Mouse (Mus musculus) embryonic facial prominence, embryonic 12.5 days (tissue): Measurements from ENCODE around the gene Ablim1. TPM values are rescaled to one million over a fixed set of nuclear protein-coding genes. Genes with fewer than 3 reads are reported as not detected.

Source experiments
- ATAC-seq: fragments of 200-750 bp; cut with Nextera tagmentation; 2 replicates; pipeline ENCODE4 v1.8.0; 2017; ENCODE audit not compliant: insufficient number of reproducible peaks, insufficient read depth, low FRiP score, low TSS enrichment
- H3K27ac ChIP-seq: fragments of 300-500 bp; sonication (generic); 2 replicates; pipeline ENCODE4 v1.5.1; 2016; ENCODE audit warnings: mild to moderate bottlenecking
- H3K27me3 ChIP-seq: fragments of 300-500 bp; sonication (generic); 2 replicates; pipeline ENCODE4 v1.6.1; 2016; ENCODE audit warnings: mild to moderate bottlenecking, moderate library complexity
- H3K36me3 ChIP-seq: fragments of 300-500 bp; sonication (generic); 2 replicates; pipeline ENCODE4 v1.6.1; 2016; ENCODE audit warnings: mild to moderate bottlenecking
- H3K4me1 ChIP-seq: fragments of 300-500 bp; sonication (generic); 2 replicates; pipeline ENCODE4 v1.6.1; 2016
- H3K4me2 ChIP-seq: fragments of 300-500 bp; sonication (generic); replicated peaks from 2 replicates; pipeline ENCODE4 v1.6.1; 2016; ENCODE audit warnings: mild to moderate bottlenecking, moderate library complexity
- H3K4me3 ChIP-seq: fragments of 300-500 bp; sonication (generic); 2 replicates; pipeline ENCODE4 v1.5.1; 2016; ENCODE audit warnings: mild to moderate bottlenecking
- H3K9ac ChIP-seq: fragments of 300-500 bp; sonication (generic); 2 replicates; pipeline ENCODE4 v1.6.1; 2016; ENCODE audit warnings: mild to moderate bottlenecking, moderate library complexity
- H3K9me3 ChIP-seq: fragments of 300-500 bp; sonication (generic); 2 replicates; pipeline ENCODE4 v1.6.1; 2016; ENCODE audit warnings: mild to moderate bottlenecking, moderate library complexity
- WGBS: fragments of 180-500 bp; shearing (Covaris S2); methylation state at CpG from one replicate; pipeline ENCODE4 v1.1.7; 2016; 5-methylcytosine and 5-hydroxymethylcytosine counted together
- polyA plus RNA-seq: library from polyadenylated mRNA; unstranded; fragments of >200 nt; fragmentation: Nextera tagmentation; extraction: Ambion mirVana; gene quantifications from 2 replicates; pipeline ENCODE4 v1.2.1, GENCODE M21; 2016

Ablim1 gene
- polyA plus RNA-seq, 1 experiment from 2014 or later = 32.0 TPM

- Histone ChIP-seq H3K9me3 (no peaks in the 10 kb centered on the region), H3K4me3 (no peak overlapping the region), H3K9ac (no peak overlapping the region), H3K36me3 (no peaks in the 10 kb centered on the region), H3K27me3 (no peaks in the 10 kb centered on the region), H3K27ac (no peak overlapping the region), H3K4me2 (no peak overlapping the region), H3K4me1 (peaks cover 16% of the 10 kb centered on the region)
- WGBS = 87% methylated on average over 9 of the region's 9 CpGs
- ATAC-seq = no peak
Observed at GRCm38 (mm10) chr19:57129729-57130128, 185.0 kb downstream of the Ablim1 start.

DNA sequence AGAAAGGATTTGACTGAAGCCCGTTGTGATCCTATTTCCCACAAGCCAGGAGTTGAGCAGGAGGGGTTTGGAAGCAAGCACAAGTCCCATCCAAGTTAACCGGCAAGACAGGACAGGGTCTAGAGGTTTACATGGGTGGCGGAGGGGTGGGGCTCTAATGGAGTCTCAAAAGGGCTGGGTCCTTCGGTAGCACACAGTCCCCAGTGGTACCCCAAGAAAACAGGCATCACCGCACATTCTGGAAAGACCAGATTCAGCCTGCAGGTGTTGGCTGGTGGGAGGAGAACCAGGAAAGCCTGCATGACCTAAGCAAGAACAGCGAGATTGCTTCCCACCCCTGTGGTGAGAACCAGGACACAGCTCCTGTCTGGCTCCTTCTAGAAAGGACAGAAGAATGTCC is 186.7 kb downstream of the Ablim1 start:
- ATAC-seq = no peak
- Histone ChIP-seq H3K36me3 (no peaks in the 10 kb centered on the region), H3K9ac (no peak overlapping the region), H3K4me2 (no peak overlapping the region), H3K27me3 (no peaks in the 10 kb centered on the region), H3K4me3 (no peak overlapping the region), H3K4me1 (peaks cover 12% of the 10 kb centered on the region), H3K9me3 (no peaks in the 10 kb centered on the region), H3K27ac (no peak overlapping the region; the same call in 1 of the 2 replicates)
- WGBS = 67% methylated on average over 6 of the region's 6 CpGs

DNA sequence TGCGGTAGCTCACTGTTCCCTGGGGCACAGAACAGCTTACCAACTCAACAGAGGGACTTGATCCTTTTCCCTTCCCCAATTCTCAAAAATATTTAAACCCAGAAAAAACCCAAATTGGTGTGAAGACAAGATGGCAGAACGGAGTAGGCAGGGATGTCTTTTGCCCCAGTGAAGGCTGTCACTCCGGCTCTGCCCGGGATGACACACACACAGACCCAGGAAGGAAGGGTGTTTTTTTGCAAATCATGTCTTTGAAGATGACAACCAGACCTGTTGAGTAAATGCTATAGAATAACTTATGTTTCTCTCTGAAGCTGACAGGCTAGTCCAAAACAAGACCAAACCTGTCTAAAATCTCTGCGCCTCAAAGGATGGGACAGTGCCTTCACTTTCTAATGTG is 187.2 kb downstream of the Ablim1 start:
- H3K9ac ChIP-seq = no peak overlapping the region
- peak overlapping the region; percentile 9; the same call in 1 of the 2 replicates for H3K27ac ChIP-seq
- no peak for ATAC-seq
- H3K4me3 ChIP-seq = no peak overlapping the region
- H3K36me3 ChIP-seq = no peaks in the 10 kb centered on the region
- no peak overlapping the region for H3K4me2 ChIP-seq
- 71% methylated on average over 5 of the region's 5 CpGs for WGBS
- H3K4me1 ChIP-seq = peaks cover 12% of the 10 kb centered on the region
- no peaks in the 10 kb centered on the region for H3K27me3 ChIP-seq
- no peaks in the 10 kb centered on the region for H3K9me3 ChIP-seq

DNA sequence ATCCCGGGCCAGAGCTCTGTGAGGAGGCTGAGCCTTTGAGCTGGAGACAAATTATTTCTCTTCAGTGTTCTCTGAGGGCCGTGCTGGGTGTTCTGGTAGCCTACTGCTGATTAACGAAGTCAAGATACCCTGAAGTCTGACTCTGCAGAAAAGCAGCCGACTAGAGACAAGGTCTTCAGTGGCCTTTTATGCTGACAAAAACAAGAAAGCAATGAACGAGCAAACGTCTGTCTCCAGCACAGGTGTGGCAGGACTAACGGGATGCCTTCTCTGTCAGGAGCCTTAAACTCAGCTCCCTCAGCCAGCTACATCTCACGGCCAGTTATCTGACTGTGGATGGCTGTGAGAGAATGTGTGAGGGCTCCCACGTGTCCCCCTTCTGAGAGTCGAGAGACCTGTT is 187.8 kb downstream of the Ablim1 start:
- H3K4me3 ChIP-seq = no peak overlapping the region
- no peak for ATAC-seq
- no peak overlapping the region for H3K9ac ChIP-seq
- WGBS = 43% methylated on average over 10 of the region's 10 CpGs
- no peaks in the 10 kb centered on the region for H3K27me3 ChIP-seq
- H3K27ac ChIP-seq = peak overlapping the region; percentile 9; the same call in 1 of the 2 replicates
- no peaks in the 10 kb centered on the region for H3K36me3 ChIP-seq
- H3K4me2 ChIP-seq = no peak overlapping the region
- peaks cover 12% of the 10 kb centered on the region for H3K4me1 ChIP-seq
- H3K9me3 ChIP-seq = no peaks in the 10 kb centered on the region

GRCm38 (mm10) chr19:57124906-57125305 is 189.8 kb downstream of the Ablim1 start:
- 73% methylated on average over 4 of the region's 4 CpGs for whole genome bisulfite sequencing
- no peak overlapping the region for H3K27ac ChIP-seq
- H3K4me2 ChIP-seq = no peak overlapping the region
- H3K36me3 ChIP-seq = no peaks in the 10 kb centered on the region
- ATAC-seq = no peak
- no peaks in the 10 kb centered on the region for H3K27me3 ChIP-seq
- H3K9me3 ChIP-seq = no peaks in the 10 kb centered on the region
- H3K4me3 ChIP-seq = no peak overlapping the region
- no peak overlapping the region for H3K9ac ChIP-seq
- H3K4me1 ChIP-seq = peaks cover 13% of the 10 kb centered on the region

- Histone ChIP-seq H3K4me1 (peaks cover 21% of the 10 kb centered on the region), H3K36me3 (no peaks in the 10 kb centered on the region), H3K9me3 (no peaks in the 10 kb centered on the region), H3K27ac (peak overlapping the region; percentile 67; the same call in 1 of the 2 replicates), H3K9ac (no peak overlapping the region), H3K4me3 (no peak overlapping the region), H3K4me2 (no peak overlapping the region), H3K27me3 (no peaks in the 10 kb centered on the region)
- no peak for ATAC-seq
- WGBS = 73% methylated on average over 2 of the region's 2 CpGs
Observed at GRCm38 (mm10) chr19:57124138-57124519, 190.6 kb downstream of the Ablim1 start.

DNA sequence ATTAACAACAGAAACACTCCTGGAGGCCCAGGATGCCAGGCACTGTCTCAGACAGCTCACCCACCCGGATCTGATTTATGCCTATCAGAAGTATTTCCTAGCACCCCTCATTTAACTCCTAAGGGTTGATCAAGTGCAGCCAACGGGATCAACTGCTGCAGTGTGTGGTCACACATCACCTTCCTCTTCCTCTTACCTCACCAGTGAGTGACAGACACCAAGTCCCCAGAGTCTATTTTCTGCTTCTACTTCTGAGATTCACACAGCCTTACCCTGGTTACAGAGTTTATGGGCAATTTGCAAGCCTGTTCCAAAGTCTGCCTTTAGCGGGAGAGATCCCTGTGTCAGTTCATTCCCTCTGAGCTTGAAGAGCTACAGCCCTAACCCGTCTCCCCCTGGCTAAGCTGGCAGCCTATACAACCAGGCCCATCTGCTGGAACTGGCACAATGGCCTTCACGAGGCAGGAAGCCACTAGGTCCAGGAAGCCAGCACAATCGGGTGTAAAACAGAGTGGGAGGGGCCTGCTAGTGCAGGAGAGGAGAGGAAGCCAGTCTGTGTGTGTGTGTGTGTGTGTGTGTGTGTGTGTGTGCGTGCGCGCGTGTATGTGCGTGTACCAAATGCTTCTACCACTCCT is 191.1 kb downstream of the Ablim1 start:
- 55% methylated on average over 11 of the region's 11 CpGs for WGBS
- H3K27ac ChIP-seq = peak overlapping the region; percentile 67
- no peak overlapping the region for H3K4me3 ChIP-seq
- no peaks in the 10 kb centered on the region for H3K36me3 ChIP-seq
- H3K27me3 ChIP-seq = no peaks in the 10 kb centered on the region
- H3K4me2 ChIP-seq = no peak overlapping the region
- H3K9ac ChIP-seq = no peak overlapping the region
- no peak for ATAC-seq
- no peaks in the 10 kb centered on the region for H3K9me3 ChIP-seq
- peaks cover 26% of the 10 kb centered on the region for H3K4me1 ChIP-seq

GRCm38 (mm10) chr19:57122261-57122660 is 192.5 kb downstream of the Ablim1 start:
- Histone ChIP-seq H3K27ac (no peak overlapping the region), H3K9me3 (no peaks in the 10 kb centered on the region), H3K4me3 (no peak overlapping the region), H3K4me2 (no peak overlapping the region), H3K36me3 (no peaks in the 10 kb centered on the region), H3K27me3 (no peaks in the 10 kb centered on the region), H3K9ac (no peak overlapping the region), H3K4me1 (peaks cover 33% of the 10 kb centered on the region)
- 78% methylated on average over 3 of the region's 3 CpGs for WGBS
- no peak for ATAC-seq

DNA sequence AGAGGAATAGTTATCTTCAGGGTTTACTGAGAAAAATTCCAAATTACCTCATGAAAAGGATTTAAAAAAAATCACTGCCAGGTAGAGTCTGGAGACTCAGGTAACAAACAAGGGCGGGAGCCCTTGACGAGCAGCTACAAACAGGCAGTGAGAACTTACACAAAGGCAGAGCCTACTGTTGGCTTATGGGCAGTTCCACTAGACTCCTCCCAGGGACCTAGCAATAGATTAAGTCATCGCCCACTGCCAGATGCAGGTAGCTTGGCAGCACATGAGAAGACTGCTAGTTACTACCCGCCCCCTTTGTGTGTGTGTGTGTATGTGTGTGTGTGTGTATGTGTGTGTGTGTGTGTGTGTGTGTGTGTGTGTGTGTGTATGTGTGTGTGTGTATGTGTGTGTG is 193.7 kb downstream of the Ablim1 start:
- H3K4me1 ChIP-seq = peaks cover 44% of the 10 kb centered on the region
- no peak overlapping the region for H3K27ac ChIP-seq
- no peak overlapping the region for H3K4me3 ChIP-seq
- ATAC-seq = no peak
- no peaks in the 10 kb centered on the region for H3K36me3 ChIP-seq
- H3K4me2 ChIP-seq = no peak overlapping the region
- no peaks in the 10 kb centered on the region for H3K27me3 ChIP-seq
- WGBS = 83% methylated on average over 4 of the region's 4 CpGs
- H3K9ac ChIP-seq = no peak overlapping the region
- no peaks in the 10 kb centered on the region for H3K9me3 ChIP-seq

DNA sequence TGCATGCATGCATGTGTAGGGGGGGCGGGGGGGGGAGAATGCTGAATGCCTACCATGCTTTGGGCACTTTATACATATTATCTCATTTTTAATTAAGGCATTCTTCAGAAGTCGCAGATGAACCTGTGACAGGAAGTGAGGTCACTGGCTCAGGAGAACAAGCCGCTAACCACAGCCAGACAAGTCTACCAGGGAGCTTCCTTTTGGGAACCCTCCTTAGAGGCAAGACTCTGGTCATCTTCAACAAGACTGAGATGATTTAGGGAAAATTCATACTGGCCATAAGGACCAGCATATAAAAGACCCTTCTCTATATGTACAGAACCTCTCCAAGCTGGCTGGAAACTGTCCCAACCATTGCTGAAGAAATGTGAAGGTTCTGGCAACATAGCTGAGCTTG is 195.1 kb downstream of the Ablim1 start:
- Histone ChIP-seq H3K4me2 (no peak overlapping the region), H3K4me1 (peaks cover 49% of the 10 kb centered on the region), H3K9ac (no peak overlapping the region), H3K27me3 (no peaks in the 10 kb centered on the region), H3K9me3 (no peaks in the 10 kb centered on the region), H3K27ac (peak overlapping the region; percentile 81), H3K36me3 (no peaks in the 10 kb centered on the region), H3K4me3 (no peak overlapping the region)
- 62% methylated on average over 3 of the region's 3 CpGs for WGBS
- ATAC-seq = no peak

GRCm38 (mm10) chr19:57118785-57119565 is 195.7 kb downstream of the Ablim1 start:
- H3K4me2 ChIP-seq = peak overlapping the region; percentile 56
- H3K4me1 ChIP-seq = peaks cover 47% of the 10 kb centered on the region
- ATAC-seq = peak; percentile 76; the same call in 1 of the 2 replicates
- 40% methylated on average over 22 of the region's 22 CpGs for WGBS
- peak overlapping the region; percentile 37 for H3K4me3 ChIP-seq
- H3K9ac ChIP-seq = peak overlapping the region; percentile 38
- no peaks in the 10 kb centered on the region for H3K27me3 ChIP-seq
- no peaks in the 10 kb centered on the region for H3K36me3 ChIP-seq
- no peaks in the 10 kb centered on the region for H3K9me3 ChIP-seq
- H3K27ac ChIP-seq = peak overlapping the region; percentile 81

GRCm38 (mm10) chr19:57117751-57118150 is 197.0 kb downstream of the Ablim1 start:
- Histone ChIP-seq H3K36me3 (no peaks in the 10 kb centered on the region), H3K27ac (peak overlapping the region; percentile 81; the same call in 1 of the 2 replicates), H3K4me3 (peak overlapping the region; percentile 15; the same call in 1 of the 2 replicates), H3K4me1 (peaks cover 40% of the 10 kb centered on the region), H3K27me3 (no peaks in the 10 kb centered on the region), H3K9ac (no peak overlapping the region), H3K4me2 (peak overlapping the region; percentile 56), H3K9me3 (no peaks in the 10 kb centered on the region)
- WGBS = 26% methylated on average over 6 of the region's 6 CpGs
- no peak for ATAC-seq
